Mouse (Mus musculus) right cerebral cortex, postnatal 14 days (tissue): ENCODE data around the gene Lyrm4.
A peak's percentile ranks its signal among the peaks of the same experiment; 100 is the strongest.
"Not testable (repeated sequence)": the region's sequence is repeated elsewhere in the genome, so short reads cannot be mapped to it uniquely, and the experiment has no call there.

ENCODE experiments used
- DNase-seq: peaks from one replicate; pipeline ENCODE4 v3.0.0; 2022

Gene Lyrm4

GRCm38 (mm10) chr13:35991185-35991584, 126.1 kb downstream of the Lyrm4 start:
- DNase-seq = not testable (repeated sequence)

- no peak for DNase-seq
Observed at GRCm38 (mm10) chr13:35989329-35989728, 128.0 kb downstream of the Lyrm4 start.

- no peak for DNase-seq
Observed at GRCm38 (mm10) chr13:35982985-35983384, 134.3 kb downstream of the Lyrm4 start.

- DNase-seq = no peak
Observed at GRCm38 (mm10) chr13:35980471-35980870, 136.9 kb downstream of the Lyrm4 start.

GRCm38 (mm10) chr13:35976912-35977311, 140.4 kb downstream of the Lyrm4 start:
- no peak for DNase-seq

GRCm38 (mm10) chr13:35969829-35970228, 147.5 kb downstream of the Lyrm4 start:
- DNase-seq = no peak

GRCm38 (mm10) chr13:35969431-35969721, 147.9 kb downstream of the Lyrm4 start:
- DNase-seq = no peak

- DNase-seq = no peak
Observed at GRCm38 (mm10) chr13:35968719-35969430, 148.5 kb downstream of the Lyrm4 start.

GRCm38 (mm10) chr13:35968131-35968718, 149.1 kb downstream of the Lyrm4 start:
- peak; percentile 18 for DNase-seq

GRCm38 (mm10) chr13:35967690-35968089, 149.6 kb downstream of the Lyrm4 start:
- no peak for DNase-seq

GRCm38 (mm10) chr13:35963583-35963982, 153.7 kb downstream of the Lyrm4 start:
- DNase-seq = no peak

GRCm38 (mm10) chr13:35959391-35960067, 157.8 kb downstream of the Lyrm4 start:
- no peak for DNase-seq

GRCm38 (mm10) chr13:35958539-35958938, 158.8 kb downstream of the Lyrm4 start, which contains the start of gene Ppp1r3g:
Ppp1r3g (plus strand) TSS chr13:35958839.
- DNase-seq = no peak

- DNase-seq = no peak
Observed at GRCm38 (mm10) chr13:35949814-35950455, 167.4 kb downstream of the Lyrm4 start.

- peak; percentile 86 for DNase-seq
Observed at GRCm38 (mm10) chr13:35947354-35948000, 169.8 kb downstream of the Lyrm4 start.

GRCm38 (mm10) chr13:35946659-35947353, 170.5 kb downstream of the Lyrm4 start:
- no peak for DNase-seq

- no peak for DNase-seq
Observed at GRCm38 (mm10) chr13:35940934-35941333, 176.4 kb downstream of the Lyrm4 start.

- no peak for DNase-seq
Observed at GRCm38 (mm10) chr13:35939871-35940665, 177.3 kb downstream of the Lyrm4 start.

GRCm38 (mm10) chr13:35937991-35938390, 179.3 kb downstream of the Lyrm4 start:
- no peak for DNase-seq
